Mouse (Mus musculus) megakaryocyte-erythroid progenitor cell, adult 5-6 weeks (primary cell): ENCODE data around the gene Aak1. TPM values are rescaled to one million over a fixed set of nuclear protein-coding genes. Genes with fewer than 3 reads are reported as not detected.

Source experiments
- ATAC-seq: replicated peaks from 2 replicates; pipeline ENCODE4 v1.8.0; 2016; ENCODE audit warnings: mild to moderate bottlenecking, inconsistent platforms; ENCODE audit not compliant: severe bottlenecking, poor library complexity, low FRiP score, low TSS enrichment
- total RNA-seq, 2 experiments: library from RNA; stranded (forward) in 1 of 2; stranded (reverse) in 1 of 2; fragments of 200-1000, 215-1000 nt in 1 of 2; fragments of >200 nt in 1 of 2; fragmentation: Nextera tagmentation in 1 of 2; gene quantifications; 2 replicates each; pipeline ENCODE4 v1.2.3; 2014 to 2017

Aak1 gene
- total RNA-seq, 2 experiments from 2014 or later, result 7.9 to 33.3 TPM

DNA sequence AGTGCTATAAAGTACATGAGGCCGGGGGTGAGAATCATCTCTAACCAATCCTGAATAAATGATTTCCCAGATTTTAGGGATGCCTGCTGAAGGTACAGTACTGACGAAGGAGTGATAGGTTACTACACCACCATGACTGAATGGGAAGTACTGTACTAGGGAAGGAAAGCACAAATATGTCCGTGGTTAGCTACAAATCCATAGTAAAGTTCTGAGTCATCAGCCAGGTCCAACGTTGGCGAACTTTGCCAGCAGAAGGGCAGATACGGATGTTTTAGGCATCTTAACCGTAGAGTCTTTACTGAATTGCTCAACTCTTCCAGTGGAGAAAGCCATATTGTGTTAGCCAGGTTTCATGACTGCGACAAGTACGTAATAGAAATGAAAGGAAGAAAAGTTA, 91.6 kb downstream of the Aak1 start:
- no peak for ATAC-seq

DNA sequence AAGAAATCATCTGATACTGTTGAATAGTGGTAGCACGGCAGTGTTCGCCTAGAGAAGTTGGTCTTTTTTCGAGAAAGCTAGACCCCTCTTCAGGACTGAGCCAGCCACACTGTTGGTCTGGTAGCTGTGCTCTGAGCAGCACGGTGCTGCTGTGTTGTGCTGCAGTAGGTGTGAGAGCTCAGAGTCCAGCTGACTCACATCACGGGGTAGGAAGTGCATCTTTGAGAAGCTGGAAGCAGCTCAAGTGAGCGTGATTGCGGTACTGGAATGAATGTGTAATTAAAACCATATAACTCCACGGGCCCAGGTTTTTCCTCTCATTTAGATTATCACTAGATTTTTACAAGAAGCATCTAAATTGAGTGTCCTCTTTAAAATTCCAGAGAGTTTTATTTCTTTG, 97.8 kb downstream of the Aak1 start:
- no peak for ATAC-seq

DNA sequence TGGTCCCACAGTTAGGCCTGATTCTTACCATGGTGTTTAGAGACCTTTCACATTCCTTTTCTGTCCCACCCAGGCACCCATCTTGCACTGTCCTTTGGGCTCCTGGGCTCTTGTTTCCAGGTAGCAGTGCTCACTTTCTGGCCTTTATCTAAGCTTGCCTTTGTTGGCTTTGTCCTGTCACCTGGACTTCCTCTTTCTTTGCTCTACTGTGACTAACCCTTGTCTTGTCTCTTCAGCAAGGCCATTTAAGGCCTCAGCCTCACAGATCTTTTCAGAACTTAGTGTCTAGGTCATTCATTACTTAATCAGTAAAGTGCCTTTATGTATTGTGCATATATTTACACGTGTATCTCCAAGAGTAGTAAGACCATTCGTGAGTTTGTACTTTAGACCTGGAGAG, 99.4 kb downstream of the Aak1 start:
- no peak for ATAC-seq

DNA sequence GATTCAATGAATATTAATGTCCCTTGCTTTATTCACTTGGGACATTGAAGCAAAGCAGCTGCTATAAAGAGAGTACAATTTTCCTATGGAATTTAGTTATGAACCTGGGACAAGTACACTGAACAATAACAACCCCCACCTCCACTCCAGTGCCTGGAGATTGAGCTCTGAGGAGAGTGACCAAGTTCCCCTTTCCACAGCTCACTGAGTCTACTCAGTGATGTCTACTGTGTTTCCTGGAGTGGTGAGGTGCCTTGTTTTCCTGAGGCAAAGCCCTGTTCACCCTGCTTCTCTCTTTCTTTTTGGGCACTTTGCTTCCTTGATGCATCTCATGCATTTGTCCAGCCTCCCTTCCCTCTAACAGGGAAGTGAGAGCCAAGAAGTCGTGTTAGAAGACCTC, 100.8 kb downstream of the Aak1 start:
- ATAC-seq, result no peak

DNA sequence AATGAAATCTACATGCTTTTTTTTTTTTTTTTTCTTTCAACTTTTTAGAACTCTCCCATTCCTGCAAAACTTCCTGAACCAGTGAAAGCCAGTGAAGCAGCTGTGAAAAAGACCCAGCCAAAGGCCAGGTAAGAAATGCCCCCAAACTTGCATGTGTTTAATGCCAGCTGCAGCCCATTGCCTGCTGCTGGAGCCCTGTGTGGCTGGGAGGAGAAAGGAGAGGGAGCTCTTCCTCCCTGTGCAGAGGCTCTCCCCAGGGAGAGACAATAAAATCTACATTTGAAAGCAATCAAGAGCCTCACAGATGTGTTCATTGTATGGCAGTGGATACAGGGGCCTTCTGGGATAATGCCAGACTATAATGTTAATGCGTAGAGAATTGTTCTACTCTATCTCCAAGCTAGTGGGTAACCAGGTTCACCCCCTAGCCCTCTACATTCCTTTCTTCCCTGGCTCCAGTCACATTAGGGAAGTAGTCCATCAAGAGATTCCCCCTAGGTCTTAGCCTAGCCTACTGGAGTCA, 101.5 kb downstream of the Aak1 start:
- ATAC-seq, result no peak

DNA sequence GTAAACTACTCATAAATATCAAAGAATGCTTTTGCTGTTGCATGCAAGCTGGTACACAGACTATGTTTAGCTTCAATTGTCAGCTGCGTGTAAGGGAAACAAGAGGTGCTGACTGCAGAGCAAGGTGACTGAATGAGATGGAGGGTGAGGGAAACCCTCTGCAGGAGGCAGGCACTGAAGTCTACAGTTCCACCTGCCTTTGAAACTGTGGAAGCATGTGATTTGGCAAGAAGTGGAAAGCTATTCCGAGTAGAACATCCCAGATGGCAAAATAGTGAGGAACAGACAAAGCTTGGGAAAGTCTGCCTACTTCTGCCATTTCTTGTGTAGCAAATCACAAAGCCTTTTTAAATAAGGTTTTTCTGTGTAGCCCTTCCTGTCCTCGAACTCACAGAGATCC, 106.4 kb downstream of the Aak1 start:
- ATAC-seq, result no peak

DNA sequence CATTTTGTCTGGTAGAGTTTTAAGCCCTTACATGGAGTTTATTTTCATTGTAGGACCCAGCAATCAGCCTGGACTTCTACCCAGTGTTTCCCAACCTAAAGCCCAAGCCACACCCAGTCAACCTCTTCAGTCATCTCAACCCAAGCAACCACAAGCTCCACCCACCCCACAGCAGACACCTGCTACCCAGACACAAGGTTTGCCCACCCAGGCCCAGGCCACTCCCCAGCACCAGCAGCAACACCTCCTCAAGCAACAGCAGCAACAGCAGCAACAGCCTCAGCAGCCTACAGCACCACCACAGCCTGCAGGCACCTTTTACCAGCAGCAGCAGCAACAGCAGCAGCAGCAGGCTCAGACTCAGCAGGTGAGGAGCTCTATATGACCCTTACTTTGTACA, 106.9 kb downstream of the Aak1 start:
- ATAC-seq, result no peak

DNA sequence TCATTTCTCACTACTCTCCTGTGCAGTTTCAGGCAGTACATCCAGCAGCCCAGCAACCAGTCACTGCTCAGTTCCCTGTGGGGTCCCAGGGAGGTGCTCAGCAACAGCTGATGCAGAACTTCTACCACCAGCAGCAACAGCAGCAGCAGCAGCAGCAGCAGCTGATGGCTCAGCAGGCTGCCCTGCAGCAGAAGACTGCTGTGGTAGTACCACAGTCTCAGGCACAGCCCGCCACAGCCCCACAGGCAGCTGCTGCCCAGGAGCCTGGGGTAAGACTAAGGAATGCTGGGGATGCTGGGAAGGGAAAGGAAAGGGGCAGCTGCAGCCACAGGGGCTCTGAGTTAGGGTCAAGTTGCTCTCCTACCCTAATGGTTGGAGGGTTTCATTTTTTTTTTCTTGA, 109.7 kb downstream of the Aak1 start:
- ATAC-seq, result no peak

DNA sequence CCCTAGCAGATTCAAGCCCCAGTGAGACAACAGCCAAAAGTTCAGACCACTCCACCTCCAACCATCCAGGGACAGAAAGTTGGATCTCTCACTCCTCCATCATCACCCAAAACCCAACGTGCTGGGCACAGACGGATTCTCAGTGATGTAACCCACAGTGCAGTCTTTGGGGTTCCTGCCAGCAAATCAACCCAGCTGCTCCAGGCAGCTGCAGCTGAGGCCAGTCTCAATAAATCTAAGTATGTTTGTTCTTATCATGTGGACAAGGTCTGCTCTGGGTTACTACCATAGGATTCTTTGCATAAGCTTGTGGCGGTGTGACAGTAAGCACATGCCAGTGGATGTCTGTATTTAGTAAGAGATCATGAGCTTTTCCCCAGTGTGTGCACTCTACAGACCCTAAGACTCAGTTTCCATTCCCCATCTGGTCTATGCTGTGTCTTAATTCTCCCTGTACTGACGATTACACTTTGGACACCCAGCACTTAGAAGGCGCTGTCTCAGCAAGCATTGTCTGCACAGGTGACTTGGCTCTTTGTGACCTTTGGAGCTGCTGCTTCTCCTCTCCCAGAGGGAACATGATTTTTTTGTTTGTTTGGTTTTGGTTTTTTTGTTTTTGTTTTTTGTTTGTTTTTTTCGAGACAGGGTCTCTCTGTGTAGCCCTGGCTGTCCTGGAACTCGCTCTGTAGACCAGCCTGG, 114.8 kb downstream of the Aak1 start:
- no peak for ATAC-seq

DNA sequence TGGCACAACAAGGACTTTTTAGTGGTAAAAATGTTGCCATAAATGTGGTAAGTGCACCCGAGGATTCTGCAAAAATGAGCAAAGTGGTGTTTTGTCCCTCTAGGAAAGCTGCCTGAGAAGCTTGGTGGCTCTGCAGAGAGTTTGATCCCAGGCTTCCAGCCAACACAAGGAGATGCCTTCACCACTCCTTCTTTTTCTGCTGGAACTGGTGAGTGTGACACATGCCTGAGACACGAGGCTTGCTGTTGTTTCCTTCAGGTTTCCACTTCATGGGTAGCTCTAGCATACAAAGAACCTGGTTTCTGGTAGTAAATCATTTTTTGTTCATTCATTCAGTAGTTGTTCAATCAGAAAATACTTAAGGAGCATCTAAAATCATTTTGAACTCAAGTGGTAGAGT, 117.8 kb downstream of the Aak1 start:
- ATAC-seq, result no peak

DNA sequence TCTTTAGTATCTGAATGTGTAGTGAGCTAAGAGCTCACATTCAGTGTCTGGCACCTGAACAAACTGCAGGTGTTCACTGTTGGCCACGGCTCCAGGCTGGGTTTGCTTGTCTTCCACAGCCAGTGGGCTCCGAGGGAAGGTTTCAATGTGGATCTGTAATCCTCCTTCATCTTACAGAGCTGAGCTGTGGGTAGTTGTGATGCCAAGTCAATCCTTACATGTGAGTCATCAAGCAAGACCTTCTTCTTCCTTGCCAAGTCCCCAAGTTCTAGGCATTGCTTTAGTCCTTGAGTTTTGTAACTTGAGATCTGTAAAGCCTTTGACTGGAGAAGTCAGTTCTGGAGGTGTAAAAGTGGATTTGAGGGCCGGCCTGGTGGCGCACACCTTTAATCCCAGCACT, 124.6 kb downstream of the Aak1 start:
- no peak for ATAC-seq

DNA sequence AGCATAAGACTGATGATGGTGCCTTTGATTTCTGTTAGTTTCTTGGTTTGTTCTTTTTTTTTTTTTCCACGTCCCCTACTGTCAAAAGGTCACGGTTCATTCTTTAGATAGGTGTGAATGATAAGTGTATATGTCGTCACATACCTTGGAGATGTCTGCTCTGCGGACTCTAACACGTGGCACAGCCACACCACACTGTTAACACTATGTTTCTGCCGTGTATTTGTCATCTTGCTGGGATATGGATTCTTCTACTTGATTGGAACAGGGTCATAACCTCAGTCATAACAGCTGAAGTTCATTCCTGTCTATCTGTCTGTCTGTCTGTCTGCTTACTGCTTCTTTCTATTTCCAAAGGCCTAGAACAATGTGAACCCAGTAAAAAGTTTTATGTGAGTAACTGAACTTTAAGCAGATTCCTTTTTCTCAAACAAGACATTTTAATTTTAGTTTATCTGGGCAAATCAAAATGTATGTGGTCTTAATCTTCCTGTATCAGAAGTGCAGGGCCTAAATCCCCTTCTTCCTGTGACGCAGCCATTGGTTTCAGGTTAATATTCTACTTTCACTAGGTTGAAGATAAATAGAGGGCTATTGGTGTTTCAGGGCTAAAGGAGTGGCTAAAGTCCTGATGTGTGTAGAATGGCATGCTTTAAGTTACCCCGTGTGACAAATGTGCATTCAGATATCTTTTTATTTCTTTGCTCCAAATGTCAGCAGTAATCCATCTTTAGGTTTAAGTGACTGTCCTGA, 129.0 kb downstream of the Aak1 start:
- no peak for ATAC-seq

DNA sequence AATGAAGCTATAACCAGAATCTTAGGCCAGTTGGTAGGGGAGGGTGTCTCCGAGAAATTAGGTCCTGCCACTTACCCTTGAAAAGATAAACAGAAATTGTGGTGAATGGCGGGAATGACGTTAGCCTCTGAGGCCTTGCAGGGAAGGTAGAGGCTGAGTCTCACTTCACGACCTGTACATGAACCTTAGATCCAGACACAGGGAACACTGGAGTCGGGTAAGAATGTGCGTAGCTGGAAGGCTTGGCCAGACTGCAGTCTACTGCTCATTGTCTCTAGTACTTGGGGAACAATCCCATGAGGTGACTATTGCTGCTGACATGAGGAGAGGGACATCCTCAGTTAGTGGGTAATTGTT, 129.6 kb downstream of the Aak1 start:
- no peak for ATAC-seq

DNA sequence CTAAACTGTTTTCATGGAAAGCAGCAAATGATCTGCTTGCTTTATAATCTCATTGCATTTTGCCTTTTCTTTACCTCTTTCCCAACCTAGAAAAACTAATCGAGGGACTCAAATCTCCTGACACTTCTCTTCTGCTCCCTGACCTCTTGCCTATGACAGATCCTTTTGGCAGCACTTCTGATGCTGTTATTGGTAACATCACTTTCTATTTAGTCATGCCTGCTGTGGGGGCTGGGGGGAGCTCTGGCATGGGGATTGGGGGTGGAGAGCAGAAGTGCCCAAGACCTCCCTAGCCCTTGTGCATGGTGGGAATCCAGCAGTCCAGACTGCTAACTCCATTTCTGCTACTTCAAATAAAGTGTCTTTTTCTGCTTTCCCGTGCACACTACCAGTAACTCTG, 131.9 kb downstream of the Aak1 start:
- no peak for ATAC-seq

DNA sequence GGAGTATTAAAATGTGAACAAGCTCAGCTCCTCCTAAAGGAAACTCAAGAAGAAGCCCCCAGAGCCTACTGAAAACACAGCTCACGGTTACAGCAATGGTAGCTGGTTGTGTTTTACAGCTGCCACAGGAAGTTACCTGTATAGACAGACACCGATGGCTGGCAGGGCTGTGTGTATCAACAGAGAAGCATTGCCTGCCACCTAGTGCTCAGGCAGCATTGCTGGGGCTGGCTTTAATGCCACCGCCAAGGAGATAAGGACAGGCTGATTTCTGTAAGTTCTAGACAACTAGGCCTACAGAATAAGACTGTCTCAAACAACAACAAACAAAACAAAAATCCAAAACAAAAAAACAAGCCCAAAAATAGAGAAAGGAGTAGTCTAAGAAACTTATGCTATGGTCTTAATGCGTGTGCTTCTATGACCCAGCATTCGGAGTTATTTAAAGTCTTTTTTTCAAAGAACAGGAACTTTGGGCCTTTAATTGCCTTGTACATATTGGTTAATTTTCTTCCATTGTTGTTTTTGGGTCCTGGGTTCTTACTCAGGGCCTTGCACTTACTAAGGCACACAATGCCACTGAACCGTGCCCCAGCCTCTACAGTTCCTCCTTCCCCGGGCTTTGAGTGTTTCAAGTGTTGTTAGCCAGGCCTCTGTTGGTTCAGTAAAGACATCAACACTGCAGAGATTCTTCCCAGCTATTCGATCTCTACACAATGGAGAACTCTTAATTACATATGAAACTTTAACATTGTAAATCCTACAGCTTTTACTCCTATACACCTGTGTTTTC, 136.2 kb downstream of the Aak1 start:
- ATAC-seq, result no peak

DNA sequence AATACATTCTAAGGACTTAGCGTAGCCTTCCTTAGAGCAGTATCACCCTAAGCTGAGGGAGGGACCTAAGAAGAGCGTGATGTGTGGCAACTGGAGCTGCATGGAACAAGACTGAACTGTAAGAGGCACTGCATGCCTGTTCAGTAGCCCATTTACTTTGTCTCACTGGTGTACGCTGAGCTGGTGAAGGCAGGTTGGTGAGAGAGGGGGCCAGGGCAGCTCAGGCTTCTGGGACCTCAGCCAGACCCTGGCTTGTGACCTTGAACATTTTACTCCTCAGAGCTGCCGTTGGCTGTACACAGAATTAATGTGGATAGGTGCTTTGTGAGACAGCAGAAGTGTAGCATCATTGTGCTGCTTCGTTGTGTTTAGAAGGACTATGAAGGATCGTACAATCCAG, 140.3 kb downstream of the Aak1 start:
- ATAC-seq, result no peak

DNA sequence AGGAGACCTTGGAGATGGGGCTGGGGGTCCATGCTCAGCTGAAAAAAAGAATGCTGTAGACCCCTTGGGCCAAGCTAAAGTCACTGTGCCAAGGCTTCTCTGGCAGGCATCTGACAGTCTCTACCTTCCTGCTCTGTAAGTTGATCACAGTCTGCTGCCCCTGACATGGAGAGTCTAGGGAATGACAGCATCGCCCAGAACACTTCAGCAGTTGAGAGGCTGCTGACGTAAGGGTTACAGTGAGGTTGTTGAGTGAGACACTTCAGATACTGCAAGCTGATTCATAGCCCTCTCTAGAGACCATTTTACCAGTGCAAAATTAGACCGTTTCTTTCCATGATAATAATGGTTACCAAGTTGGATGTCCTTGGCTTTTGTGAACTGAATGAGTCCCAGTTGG, 141.7 kb downstream of the Aak1 start:
- no peak for ATAC-seq

DNA sequence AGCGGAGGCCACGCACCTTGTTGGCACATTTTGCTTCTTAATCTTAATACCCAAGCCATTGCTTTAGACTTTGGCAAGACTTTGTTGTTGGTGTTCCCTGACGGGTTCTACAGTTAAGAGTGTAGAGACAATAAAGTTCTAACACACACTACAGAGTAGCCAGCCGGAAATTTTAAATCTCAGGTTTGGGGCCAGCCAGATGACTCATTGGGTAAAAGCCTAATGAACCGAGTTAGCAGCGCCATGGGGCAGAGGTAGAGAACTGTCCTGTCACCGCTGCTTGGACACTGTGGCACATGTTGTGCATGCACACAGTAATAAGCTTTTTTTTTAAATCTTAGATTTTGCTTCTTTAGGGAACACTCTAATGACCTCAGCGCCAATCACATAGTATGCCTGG, 143.0 kb downstream of the Aak1 start:
- no peak for ATAC-seq

DNA sequence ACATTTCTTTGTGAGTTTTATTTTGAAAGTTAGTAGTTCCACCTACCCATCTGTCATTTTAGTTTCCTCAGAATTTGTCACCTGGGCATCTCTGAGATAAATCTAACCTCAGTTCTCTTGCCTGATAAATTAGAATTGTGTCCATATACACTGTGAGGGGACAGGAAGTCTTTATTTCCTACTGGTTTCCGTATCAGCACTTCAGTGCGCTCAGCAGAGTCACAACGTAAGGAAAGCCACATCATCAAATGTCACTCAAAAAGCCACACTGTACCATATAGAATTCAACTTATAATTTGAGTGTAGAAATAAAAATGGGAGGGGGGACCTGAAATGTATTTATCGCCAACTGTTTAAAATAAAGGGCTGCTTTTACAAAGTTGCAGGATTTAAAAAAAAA, 144.9 kb downstream of the Aak1 start:
- ATAC-seq, result no peak

DNA sequence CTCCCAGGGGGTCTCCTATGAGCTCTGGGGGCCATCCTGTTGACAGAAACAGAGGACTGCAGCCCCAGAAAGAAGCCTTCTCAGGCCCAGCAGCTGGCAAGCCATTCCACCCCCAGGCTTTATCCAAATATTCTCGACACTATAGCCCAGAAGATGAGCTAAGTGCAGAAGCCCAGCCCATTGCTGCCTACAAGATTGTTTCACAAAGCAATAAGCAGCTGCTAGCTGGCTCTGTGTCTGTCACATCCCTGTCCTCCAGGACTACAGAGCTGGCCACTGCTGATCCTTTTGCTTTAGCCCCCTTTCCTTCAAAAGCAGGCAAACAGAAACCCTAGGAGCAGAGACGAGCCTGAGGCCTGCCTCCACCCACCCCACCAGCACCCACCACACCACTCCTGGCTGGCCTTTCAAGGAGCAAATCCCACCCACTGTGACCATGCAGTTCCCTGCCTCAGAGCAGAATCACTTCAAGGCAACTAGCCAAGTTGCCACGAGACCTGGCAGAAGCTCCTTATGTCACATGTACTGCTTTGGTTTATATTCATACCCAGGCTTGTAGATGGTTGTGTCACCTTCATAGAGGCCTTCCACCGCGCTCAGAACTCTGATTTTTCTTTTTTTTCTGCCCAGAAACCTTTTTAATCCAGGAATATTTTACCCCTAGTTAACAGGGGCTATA, 147.5 kb downstream of the Aak1 start:
- ATAC-seq, result no peak
